Mouse (Mus musculus): Measurements from ENCODE around the gene Cbr4.

DNA sequence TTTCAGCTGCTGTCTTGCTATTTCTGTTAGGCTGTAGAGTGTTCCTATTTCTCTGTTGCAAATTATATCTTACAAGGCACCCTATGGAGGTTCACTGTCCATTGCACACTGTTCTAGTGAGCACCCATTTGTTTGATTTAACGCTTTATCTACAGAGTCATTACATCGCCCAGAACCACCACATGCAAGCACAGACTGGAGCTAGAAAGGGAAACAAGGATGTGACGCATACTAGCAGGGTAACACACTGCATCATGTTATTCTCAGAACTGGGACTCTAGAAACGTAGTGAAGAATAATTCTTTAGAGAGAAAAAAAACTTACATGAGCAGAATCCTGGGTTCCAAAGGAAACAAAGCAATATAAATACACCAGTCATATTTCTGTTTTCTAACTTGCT lies 17.3 kb upstream of the Cbr4 start:
- TF ChIP-seq CTCF (IDR thresholded peaks at IDR 0.05; ENCODE audit: extremely low read depth, insufficient read length, insufficient replicate concordance, low read depth, low read length) (no peak), POLR2A (IDR thresholded peaks at IDR 0.05; ENCODE audit: low read depth, low read length) (no peak)

Data from small intestine, adult 2 months (tissue).